ENCODE assay signal across 8 mouse cellular contexts in the genomic region with DNA sequence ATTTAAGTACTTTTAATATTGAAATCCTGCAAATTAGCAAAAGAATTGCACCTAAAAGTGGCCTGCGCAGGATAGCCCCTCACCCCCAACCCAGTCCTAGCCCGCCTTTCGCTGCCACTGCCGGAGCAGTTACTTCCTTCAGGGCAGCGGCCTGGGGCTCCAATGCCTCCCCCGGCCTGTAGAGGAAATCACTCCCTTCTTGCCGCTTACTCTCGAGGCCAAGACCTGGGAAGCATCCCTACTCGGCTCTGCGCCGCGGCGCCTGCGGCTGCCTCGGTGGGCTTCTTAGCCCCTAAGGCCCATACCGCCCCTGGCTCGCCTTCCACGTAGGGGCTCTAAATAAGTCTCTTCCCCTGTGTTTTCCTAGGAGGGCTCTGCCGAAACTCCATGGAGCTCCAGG. TPM values are rescaled to one million over a fixed set of nuclear protein-coding genes. Genes with fewer than 3 reads are reported as not detected.
DNase-seq lines count a peak whose midpoint lies in the region; ATAC-seq and TF ChIP-seq lines count a peak whose summit lies in the region.

No protein-coding gene starts in this region.

- ATAC-seq in midbrain, embryonic 13.5 days = peak; percentile 1; the same call in 1 of the 2 replicates

- peak overlapping the region; percentile 49 for H3K27ac ChIP-seq in embryonic fibroblast, embryonic 13.5 days (ENCODE audit: insufficient read depth, low read length)
- H3K27ac ChIP-seq in midbrain, embryonic 13.5 days = peak overlapping the region; percentile 95

- TF ChIP-seq POLR2A in embryonic fibroblast, embryonic 13.5 days (IDR thresholded peaks at IDR 0.05; ENCODE audit: low read depth, low read length) = no peak

- H3K4me3 ChIP-seq in embryonic fibroblast, embryonic 13.5 days (ENCODE audit: insufficient read depth, low read length) = peak overlapping the region; percentile 96
- H3K4me3 ChIP-seq in midbrain, embryonic 13.5 days (replicated peaks) = peak overlapping the region; percentile 71

- under 1% methylated on average over 19 of the region's 19 CpGs for WGBS in midbrain, embryonic 13.5 days

- peak; percentile 12 for DNase-seq in gastrocnemius, postnatal 10 days
- no peak for DNase-seq in gastrocnemius, adult 8-10 months (ENCODE audit: low spot score in 2 of 2)
- DNase-seq in kidney, postnatal 10 days = peak; percentile 67
- no peak for DNase-seq in natural killer cell, adult 2 months (ENCODE audit: low spot score in 2 of 2)
- DNase-seq in adrenal gland, adult 8-10 months = no peak
- DNase-seq in adrenal gland, postnatal 36 days = no peak

- H3K9me3 ChIP-seq in midbrain, embryonic 13.5 days = no peaks in the 10 kb centered on the region

- H3K9ac ChIP-seq in midbrain, embryonic 13.5 days (replicated peaks) = peak overlapping the region; percentile 95

- TF ChIP-seq CTCF in embryonic fibroblast, embryonic 13.5 days (IDR thresholded peaks at IDR 0.05; ENCODE audit: borderline replicate concordance, insufficient read depth, low read length) = no peak

- no peaks in the 10 kb centered on the region for H3K36me3 ChIP-seq in midbrain, embryonic 13.5 days

- H3K27me3 ChIP-seq in midbrain, embryonic 13.5 days = peaks cover 35% of the 10 kb centered on the region

- peak overlapping the region; percentile 71 for H3K4me2 ChIP-seq in midbrain, embryonic 13.5 days (replicated peaks)

- no peaks in the 10 kb centered on the region; the same call in 1 of the 2 replicates for H3K4me1 ChIP-seq in embryonic fibroblast, embryonic 13.5 days (ENCODE audit: control insufficient read depth, insufficient read depth, low read length)
- peaks cover 56% of the 10 kb centered on the region for H3K4me1 ChIP-seq in midbrain, embryonic 13.5 days (replicated peaks)

RNA-seq across cellular contexts. Expression of gene Meis2, which starts 5.4 kb away (rescaled TPM):
- 1 to 10 TPM; 4.0 to 5.2 TPM for total RNA-seq in gastrocnemius, postnatal 10 days (2021)
- total RNA-seq in gastrocnemius, adult 8-10 months (2022) = 1 to 10 TPM in 2 of 4 experiments, under 1 TPM in 2; 0.56 to 1.9 (median 1.00) TPM
- 46.7 and 65.5 TPM in 2 replicates for polyA plus RNA-seq in embryonic fibroblast, embryonic 13.5 days (2011; ENCODE audit: insufficient read length, low read depth, missing spikeins)
- 69.4 and 79.0 TPM in 2 replicates for polyA plus RNA-seq in midbrain, embryonic 13.5 days (2015; fragmentation: Nextera tagmentation; extraction: Ambion mirVana)
- 100 to 1,000 TPM; 197 to 340 (median 252) TPM for total RNA-seq in adrenal gland, adult 8-10 months (2022)
- 100 to 1,000 TPM; 224 to 238 TPM for total RNA-seq in adrenal gland, postnatal 36 days (2021)

Comparison
In these comparisons a context has a peak if more than half of its experiments do, and no peak if none do; other contexts are left out.
1. DNase-seq: peak in gastrocnemius, postnatal 10 days (single experiment) and kidney, postnatal 10 days (single experiment); none in gastrocnemius, adult 8-10 months (0 of 2), natural killer cell, adult 2 months (0 of 2), adrenal gland, adult 8-10 months (single experiment) and adrenal gland, postnatal 36 days (0 of 2).
2. RNA of gene Meis2, which starts 5.4 kb away (total RNA-seq): 197 to 340 TPM in adrenal gland, adult 8-10 months and 224 to 238 TPM in adrenal gland, postnatal 36 days; 4.0 to 5.2 TPM in gastrocnemius, postnatal 10 days and 0.56 to 1.9 TPM in gastrocnemius, adult 8-10 months; every median in the first group is over 10 times any median in the second.